Mouse (Mus musculus) heart, adult 2 months (tissue): ENCODE data around the gene Bicd2.

Experiments
- CTCF ChIP-seq: fragments of 200-600 bp; IDR thresholded peaks from 2 replicates; pipeline ENCODE4 v1.8.1; 2022; ENCODE audit warnings: antibody characterized with exemption, mild to moderate bottlenecking, moderate library complexity
- EP300 ChIP-seq: fragments of 200-500 bp; IDR thresholded peaks from 2 replicates; pipeline ENCODE4 v1.6.1; 2011; ENCODE audit warnings: low read depth, low read length, control low read depth; ENCODE audit not compliant: insufficient read depth
- POLR2A ChIP-seq: fragments of 200-500 bp; IDR thresholded peaks from 2 replicates; pipeline ENCODE4 v1.6.1; 2011; ENCODE audit warnings: mild to moderate bottlenecking, low read depth, low read length, control low read depth; ENCODE audit not compliant: insufficient read depth

GRCm38 (mm10) chr13:49394886-49395447, 53.6 kb downstream of the Bicd2 start:
- TF ChIP-seq POLR2A (no peak), CTCF (no peak), EP300 (no peak)
